Mouse (Mus musculus): ENCODE data around the gene Arx. TPM values are rescaled to one million over a fixed set of nuclear protein-coding genes. Genes with fewer than 3 reads are reported as not detected.

Arx gene
- polyA plus RNA-seq, 1 experiment from 2014 or later, result 2.0 TPM

DNA sequence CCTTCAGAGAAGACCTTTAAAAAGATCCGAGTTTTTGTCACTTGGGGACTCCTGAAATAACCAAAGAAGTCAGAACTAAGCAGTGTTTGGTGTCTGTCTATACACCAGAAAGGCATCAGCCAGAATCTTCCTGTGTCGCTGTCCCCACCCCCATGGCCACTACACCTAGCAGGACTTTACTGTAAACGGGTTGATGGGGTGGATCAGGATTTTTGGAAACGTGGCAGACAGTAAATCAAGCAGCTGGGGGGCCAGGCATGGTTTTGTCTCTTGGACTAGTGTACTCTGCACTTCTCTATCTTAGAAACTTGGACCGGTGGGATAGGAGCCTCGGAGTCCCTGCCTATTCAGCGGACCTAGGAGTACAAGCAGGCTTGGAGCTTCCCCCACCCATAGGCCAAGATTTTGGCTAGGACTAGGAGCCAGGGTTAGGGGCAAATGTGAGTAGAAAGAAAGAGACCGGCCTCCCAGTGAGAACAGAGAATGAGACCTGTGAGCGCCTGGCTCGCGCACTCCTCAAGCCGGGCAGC, 3.7 kb downstream of the Arx start:
- H3K27me3 ChIP-seq (ENCODE audit: control insufficient read depth, insufficient read depth, low read length), result peaks cover 81% of the 10 kb centered on the region
- DNase-seq (ENCODE audit: low spot score) (peak; percentile 49), ATAC-seq (ENCODE audit: low FRiP score) (no peak)
- H3K9me3 ChIP-seq (ENCODE audit: control insufficient read depth, low read length), result no peaks in the 10 kb centered on the region
- H3K9ac ChIP-seq (ENCODE audit: low read depth, low read length), result no peak overlapping the region
- no peak overlapping the region for H3K27ac ChIP-seq (ENCODE audit: low read depth, low read length)
- H3K4me1 ChIP-seq (replicated peaks; ENCODE audit: control insufficient read depth, insufficient read depth, low read length), result no peaks in the 10 kb centered on the region
- 19% methylated on average over 12 of the region's 12 CpGs for WGBS
- H3K4me2 ChIP-seq (replicated peaks; ENCODE audit: low read depth, low read length), result no peak overlapping the region
- no peaks in the 10 kb centered on the region for H3K36me3 ChIP-seq (ENCODE audit: control insufficient read depth, insufficient read depth, low read length)
- no peak overlapping the region for H3K4me3 ChIP-seq (ENCODE audit: low read depth, low read length)

DNA sequence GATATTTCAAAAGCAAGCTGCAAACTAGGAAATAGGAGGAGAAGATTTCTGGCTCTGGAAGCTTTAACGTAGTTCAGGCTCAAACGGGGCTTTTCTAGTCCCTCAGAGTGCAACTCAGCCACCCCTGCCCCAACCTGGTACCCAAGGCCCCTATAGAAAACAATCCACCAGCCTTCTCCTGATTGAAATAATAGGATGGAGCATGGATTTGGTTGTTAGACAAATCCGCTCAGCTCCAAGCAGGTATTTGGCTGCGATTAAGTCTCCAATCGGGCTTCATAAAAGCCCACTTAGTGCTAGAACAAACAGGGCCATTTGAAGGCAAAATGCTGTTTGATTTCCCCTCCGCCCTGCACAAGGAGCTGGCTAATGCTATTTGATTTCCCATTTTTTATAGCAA, 5.8 kb downstream of the Arx start:
- H3K36me3 ChIP-seq (ENCODE audit: control insufficient read depth, insufficient read depth, low read length), result no peaks in the 10 kb centered on the region
- DNase-seq (ENCODE audit: low spot score) (peak; percentile 22), ATAC-seq (ENCODE audit: low FRiP score) (no peak)
- no peak overlapping the region for H3K27ac ChIP-seq (ENCODE audit: low read depth, low read length)
- no peak overlapping the region for H3K4me2 ChIP-seq (replicated peaks; ENCODE audit: low read depth, low read length)
- no peak overlapping the region for H3K4me3 ChIP-seq (ENCODE audit: low read depth, low read length)
- peaks cover 82% of the 10 kb centered on the region for H3K27me3 ChIP-seq (ENCODE audit: control insufficient read depth, insufficient read depth, low read length)
- no peaks in the 10 kb centered on the region for H3K4me1 ChIP-seq (replicated peaks; ENCODE audit: control insufficient read depth, insufficient read depth, low read length)
- H3K9me3 ChIP-seq (ENCODE audit: control insufficient read depth, low read length), result no peaks in the 10 kb centered on the region
- H3K9ac ChIP-seq (ENCODE audit: low read depth, low read length), result no peak overlapping the region
- WGBS, result 18% methylated on average over 6 of the region's 6 CpGs

DNA sequence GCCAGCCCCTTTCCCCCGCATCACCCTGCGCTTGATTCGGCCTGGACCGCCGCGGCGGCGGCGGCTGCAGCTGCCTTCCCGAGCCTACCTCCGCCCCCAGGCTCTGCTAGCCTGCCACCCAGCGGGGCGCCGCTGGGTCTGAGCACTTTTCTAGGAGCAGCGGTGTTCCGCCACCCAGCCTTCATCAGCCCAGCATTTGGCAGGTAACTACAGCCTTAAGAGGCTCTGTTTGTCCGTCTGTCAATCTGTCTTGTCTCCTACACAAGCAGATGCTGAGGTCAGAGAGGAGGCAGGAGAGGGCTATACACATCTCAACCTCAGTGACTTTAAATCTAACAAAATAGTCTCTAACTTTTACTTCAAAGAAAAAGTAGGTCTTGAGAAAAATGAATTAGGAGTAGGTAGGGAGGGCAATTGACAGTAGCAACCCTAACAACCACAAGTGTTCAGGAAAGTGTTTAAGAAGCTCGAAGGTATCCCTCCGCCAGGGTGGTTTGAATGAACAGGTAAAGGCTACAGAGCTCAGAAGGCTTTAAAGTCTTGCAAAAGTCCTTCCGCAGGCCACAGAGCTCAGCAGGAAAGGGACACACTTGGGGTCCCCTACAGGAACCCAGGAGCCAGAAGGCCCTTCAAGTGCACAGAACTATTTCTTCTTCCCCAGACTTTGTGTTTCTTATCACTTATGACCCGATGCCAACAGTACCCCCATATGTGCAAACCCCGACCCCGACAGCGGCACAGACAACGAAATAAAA, 8.7 kb downstream of the Arx start:
- Histone ChIP-seq H3K27ac (ENCODE audit: low read depth, low read length) (no peak overlapping the region), H3K27me3 (ENCODE audit: control insufficient read depth, insufficient read depth, low read length) (peaks cover 75% of the 10 kb centered on the region), H3K4me3 (ENCODE audit: low read depth, low read length) (no peak overlapping the region), H3K36me3 (ENCODE audit: control insufficient read depth, insufficient read depth, low read length) (no peaks in the 10 kb centered on the region), H3K4me1 (replicated peaks; ENCODE audit: control insufficient read depth, insufficient read depth, low read length) (no peaks in the 10 kb centered on the region), H3K9ac (ENCODE audit: low read depth, low read length) (no peak overlapping the region), H3K4me2 (replicated peaks; ENCODE audit: low read depth, low read length) (no peak overlapping the region), H3K9me3 (ENCODE audit: control insufficient read depth, low read length) (no peaks in the 10 kb centered on the region)
- DNase-seq (ENCODE audit: low spot score), result peak; percentile 30
- ATAC-seq (ENCODE audit: low FRiP score), result no peak
- WGBS, result 13% methylated on average over 11 of the region's 25 CpGs

DNA sequence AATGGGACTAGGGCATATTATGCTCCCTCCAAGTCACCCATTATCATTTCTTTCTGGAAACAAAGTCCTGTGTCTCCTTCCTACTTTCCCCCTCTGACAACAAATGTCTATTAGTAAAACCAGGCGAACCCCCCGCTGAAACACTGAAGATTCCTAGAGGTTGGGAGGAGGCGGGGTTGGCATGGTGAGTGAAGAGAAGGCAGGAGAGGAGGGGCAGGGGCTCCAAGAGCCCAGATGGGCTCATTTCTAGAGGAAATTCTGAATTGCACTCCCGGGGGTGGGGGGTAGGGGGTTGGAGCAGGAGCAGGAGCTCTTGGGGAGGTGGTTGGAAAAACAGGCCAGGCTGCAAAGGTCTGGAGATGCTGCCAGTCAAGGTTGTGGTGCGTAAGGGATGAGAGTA, 9.6 kb downstream of the Arx start:
- Histone ChIP-seq H3K36me3 (ENCODE audit: control insufficient read depth, insufficient read depth, low read length) (no peaks in the 10 kb centered on the region), H3K4me2 (replicated peaks; ENCODE audit: low read depth, low read length) (no peak overlapping the region), H3K9ac (ENCODE audit: low read depth, low read length) (no peak overlapping the region), H3K4me3 (ENCODE audit: low read depth, low read length) (no peak overlapping the region), H3K4me1 (replicated peaks; ENCODE audit: control insufficient read depth, insufficient read depth, low read length) (no peaks in the 10 kb centered on the region), H3K9me3 (ENCODE audit: control insufficient read depth, low read length) (no peaks in the 10 kb centered on the region), H3K27me3 (ENCODE audit: control insufficient read depth, insufficient read depth, low read length) (peaks cover 77% of the 10 kb centered on the region), H3K27ac (ENCODE audit: low read depth, low read length) (no peak overlapping the region)
- ATAC-seq (ENCODE audit: low FRiP score) (no peak), DNase-seq (ENCODE audit: low spot score) (peak; percentile 3)
- WGBS, result 16% methylated on average over 5 of the region's 5 CpGs

DNA sequence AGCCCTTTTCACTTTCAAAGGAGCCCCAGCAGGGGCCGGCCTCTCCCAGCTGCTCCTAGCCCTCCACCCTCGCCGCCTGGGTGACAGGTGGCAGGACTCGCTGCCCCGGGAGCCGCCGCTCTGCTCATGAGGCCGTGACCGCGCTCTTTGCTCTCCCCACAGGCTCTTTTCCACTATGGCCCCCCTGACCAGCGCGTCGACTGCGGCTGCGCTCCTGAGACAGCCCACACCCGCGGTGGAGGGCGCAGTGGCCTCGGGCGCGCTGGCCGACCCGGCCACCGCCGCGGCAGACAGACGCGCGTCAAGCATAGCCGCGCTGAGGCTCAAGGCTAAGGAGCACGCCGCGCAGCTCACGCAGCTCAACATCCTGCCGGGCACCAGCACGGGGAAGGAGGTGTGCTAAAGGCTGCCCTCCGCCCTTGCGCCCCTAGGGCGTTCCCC, 10.8 kb downstream of the Arx start:
- DNase-seq (ENCODE audit: low spot score) (peak; percentile 48), ATAC-seq (ENCODE audit: low FRiP score) (peak; percentile 68)
- H3K4me3 ChIP-seq (ENCODE audit: low read depth, low read length), result peak overlapping the region; percentile 13; the same call in 1 of the 2 replicates
- no peak overlapping the region for H3K27ac ChIP-seq (ENCODE audit: low read depth, low read length)
- H3K27me3 ChIP-seq (ENCODE audit: control insufficient read depth, insufficient read depth, low read length), result peaks cover 78% of the 10 kb centered on the region
- no peaks in the 10 kb centered on the region for H3K4me1 ChIP-seq (replicated peaks; ENCODE audit: control insufficient read depth, insufficient read depth, low read length)
- 9% methylated on average over 38 of the region's 40 CpGs for WGBS
- no peaks in the 10 kb centered on the region for H3K36me3 ChIP-seq (ENCODE audit: control insufficient read depth, insufficient read depth, low read length)
- peak overlapping the region; percentile 24 for H3K4me2 ChIP-seq (replicated peaks; ENCODE audit: low read depth, low read length)
- no peaks in the 10 kb centered on the region for H3K9me3 ChIP-seq (ENCODE audit: control insufficient read depth, low read length)
- H3K9ac ChIP-seq (ENCODE audit: low read depth, low read length), result no peak overlapping the region

DNA sequence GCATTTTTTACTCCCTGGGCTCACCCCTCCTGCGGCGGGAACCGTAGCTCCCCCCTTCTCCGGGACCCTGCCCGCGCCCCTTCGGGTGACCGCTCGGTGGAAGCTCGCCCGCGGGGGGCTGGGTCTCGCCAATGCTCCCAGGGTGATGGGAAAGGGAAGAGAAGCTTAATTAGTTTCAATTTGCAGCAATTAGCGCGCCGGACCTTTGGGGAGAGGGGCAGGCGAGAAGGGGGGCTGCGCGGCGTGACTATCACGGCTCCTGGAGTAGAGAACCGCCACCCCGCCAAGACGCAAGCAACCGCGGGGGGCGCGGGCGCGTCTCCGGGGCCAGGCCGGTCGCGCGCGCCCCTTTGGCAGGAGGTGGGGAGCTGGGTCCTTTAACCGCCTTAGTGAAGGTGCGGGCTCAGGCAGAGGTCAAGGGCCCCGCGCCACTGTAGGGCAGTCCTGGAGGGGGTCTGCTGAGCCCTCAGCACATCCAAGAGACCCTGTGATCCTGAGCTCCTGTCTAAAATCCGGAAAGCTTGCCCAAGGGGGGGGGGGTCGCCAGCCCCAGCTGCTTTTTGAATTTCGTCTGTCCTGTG, 12.9 kb downstream of the Arx start:
- H3K27me3 ChIP-seq (ENCODE audit: control insufficient read depth, insufficient read depth, low read length), result peaks cover 72% of the 10 kb centered on the region
- no peak overlapping the region for H3K4me2 ChIP-seq (replicated peaks; ENCODE audit: low read depth, low read length)
- H3K4me1 ChIP-seq (replicated peaks; ENCODE audit: control insufficient read depth, insufficient read depth, low read length), result no peaks in the 10 kb centered on the region
- H3K9me3 ChIP-seq (ENCODE audit: control insufficient read depth, low read length), result no peaks in the 10 kb centered on the region
- no peak overlapping the region for H3K27ac ChIP-seq (ENCODE audit: low read depth, low read length)
- no peak overlapping the region for H3K9ac ChIP-seq (ENCODE audit: low read depth, low read length)
- H3K36me3 ChIP-seq (ENCODE audit: control insufficient read depth, insufficient read depth, low read length), result no peaks in the 10 kb centered on the region
- 8% methylated on average over 32 of the region's 43 CpGs for WGBS
- ATAC-seq (ENCODE audit: low FRiP score), result no peak
- H3K4me3 ChIP-seq (ENCODE audit: low read depth, low read length), result no peak overlapping the region
- peak; percentile 25 for DNase-seq (ENCODE audit: low spot score)

DNA sequence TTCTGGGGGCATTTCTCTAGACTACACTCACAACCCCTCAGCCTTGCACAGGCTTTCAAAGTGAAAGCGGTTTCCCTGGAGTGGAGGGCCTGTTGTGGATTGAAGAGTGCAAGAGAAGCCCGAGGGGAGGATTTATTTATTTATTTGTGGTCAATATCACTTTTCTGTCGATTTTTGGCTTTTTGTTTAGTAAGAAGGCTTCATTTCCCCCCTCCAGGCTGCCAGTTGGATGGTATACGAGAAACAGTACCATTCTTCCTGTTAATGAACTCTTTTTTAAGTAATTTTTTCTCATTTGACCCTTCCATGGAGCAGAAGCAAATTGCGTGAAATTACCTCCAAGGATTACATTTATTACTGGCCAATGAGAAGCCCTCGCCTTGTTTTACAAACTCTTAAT, 13.5 kb downstream of the Arx start:
- Histone ChIP-seq H3K27ac (ENCODE audit: low read depth, low read length) (no peak overlapping the region), H3K9ac (ENCODE audit: low read depth, low read length) (no peak overlapping the region), H3K4me2 (replicated peaks; ENCODE audit: low read depth, low read length) (no peak overlapping the region), H3K4me1 (replicated peaks; ENCODE audit: control insufficient read depth, insufficient read depth, low read length) (no peaks in the 10 kb centered on the region), H3K27me3 (ENCODE audit: control insufficient read depth, insufficient read depth, low read length) (peaks cover 65% of the 10 kb centered on the region), H3K4me3 (ENCODE audit: low read depth, low read length) (no peak overlapping the region), H3K9me3 (ENCODE audit: control insufficient read depth, low read length) (no peaks in the 10 kb centered on the region), H3K36me3 (ENCODE audit: control insufficient read depth, insufficient read depth, low read length) (no peaks in the 10 kb centered on the region)
- WGBS, result 10% methylated on average over 6 of the region's 6 CpGs
- DNase-seq (ENCODE audit: low spot score) (no peak), ATAC-seq (ENCODE audit: low FRiP score) (no peak)

DNA sequence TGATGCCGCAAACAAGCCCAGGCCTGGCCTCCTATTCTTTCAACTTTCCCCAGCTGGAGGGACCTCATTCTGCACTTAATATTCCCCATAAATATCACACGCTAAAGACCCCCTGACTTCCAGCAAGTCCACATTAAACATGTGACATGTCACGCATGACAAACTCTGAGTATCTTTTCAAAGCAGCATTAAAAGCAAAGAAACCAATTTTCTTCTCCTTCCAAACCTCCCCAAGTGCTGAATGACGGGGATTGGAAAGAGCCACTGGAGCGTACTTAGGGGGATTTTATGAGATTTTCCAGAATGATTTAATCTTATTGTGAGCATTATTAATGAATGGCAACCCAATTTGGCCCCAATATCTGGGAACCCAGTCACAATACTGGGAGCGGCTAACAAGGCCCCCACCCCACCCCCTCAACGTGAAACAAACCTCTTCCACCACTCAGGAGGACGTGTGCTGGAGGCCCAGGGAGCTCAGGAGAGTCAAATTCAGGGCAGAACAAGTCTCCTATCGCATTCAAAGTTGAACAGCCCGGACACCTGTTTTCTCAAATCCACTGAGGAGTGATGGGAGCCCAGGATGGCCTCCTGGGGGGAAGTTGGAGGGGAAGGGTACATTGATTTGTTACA, 14.1 kb downstream of the Arx start:
- 18% methylated on average over 10 of the region's 10 CpGs for WGBS

More for the DNA sequence above, 14.1 kb downstream of the Arx start:
- Histone ChIP-seq H3K4me1 (replicated peaks; ENCODE audit: control insufficient read depth, insufficient read depth, low read length) (no peaks in the 10 kb centered on the region), H3K36me3 (ENCODE audit: control insufficient read depth, insufficient read depth, low read length) (no peaks in the 10 kb centered on the region), H3K9ac (ENCODE audit: low read depth, low read length) (no peak overlapping the region), H3K4me3 (ENCODE audit: low read depth, low read length) (no peak overlapping the region), H3K9me3 (ENCODE audit: control insufficient read depth, low read length) (no peaks in the 10 kb centered on the region), H3K4me2 (replicated peaks; ENCODE audit: low read depth, low read length) (no peak overlapping the region), H3K27ac (ENCODE audit: low read depth, low read length) (no peak overlapping the region), H3K27me3 (ENCODE audit: control insufficient read depth, insufficient read depth, low read length) (peaks cover 60% of the 10 kb centered on the region)
- ATAC-seq (ENCODE audit: low FRiP score) (no peak), DNase-seq (ENCODE audit: low spot score) (peak; percentile 18)

All from hindbrain, embryonic 11.5 days (tissue).